Mouse (Mus musculus) midbrain, embryonic 15.5 days (tissue): Measurements from ENCODE around the gene L1cam. TPM values are rescaled to one million over a fixed set of nuclear protein-coding genes. Genes with fewer than 3 reads are reported as not detected.

Source experiments
- ATAC-seq: fragments of 200-750 bp; cut with Nextera tagmentation; replicated peaks from 2 replicates; pipeline ENCODE4 v1.8.0; 2017; ENCODE audit warnings: moderate TSS enrichment
- H3K27ac ChIP-seq: fragments of 300-500 bp; sonication (generic); 2 replicates; pipeline ENCODE4 v1.5.1; 2015; ENCODE audit warnings: mild to moderate bottlenecking, inconsistent platforms
- H3K27me3 ChIP-seq: fragments of 300-500 bp; sonication (generic); replicated peaks from 2 replicates; pipeline ENCODE4 v1.6.1; 2015; ENCODE audit warnings: inconsistent platforms
- H3K36me3 ChIP-seq: fragments of 300-500 bp; sonication (generic); replicated peaks from 2 replicates; pipeline ENCODE4 v1.6.1; 2015; ENCODE audit warnings: inconsistent platforms
- H3K4me1 ChIP-seq: fragments of 300-500 bp; sonication (generic); 2 replicates; pipeline ENCODE4 v1.6.1; 2015; ENCODE audit warnings: inconsistent platforms
- H3K4me2 ChIP-seq: fragments of 300-500 bp; sonication (generic); 2 replicates; pipeline ENCODE4 v1.6.1; 2015; ENCODE audit warnings: inconsistent platforms, mild to moderate bottlenecking, moderate library complexity
- H3K4me3 ChIP-seq: fragments of 300-500 bp; sonication (generic); 2 replicates; pipeline ENCODE4 v1.5.1; 2015; ENCODE audit warnings: mild to moderate bottlenecking, inconsistent platforms
- H3K9ac ChIP-seq: fragments of 300-500 bp; sonication (generic); 2 replicates; pipeline ENCODE4 v1.6.1; 2015; ENCODE audit warnings: mild to moderate bottlenecking, inconsistent platforms
- H3K9me3 ChIP-seq: fragments of 300-500 bp; sonication (generic); 2 replicates; pipeline ENCODE4 v1.6.1; 2016; ENCODE audit warnings: inconsistent platforms
- WGBS: fragments of 180-500 bp; shearing (Covaris S2); methylation state at CpG from one replicate; pipeline ENCODE4 v1.1.7; 2015; ENCODE audit warnings: mixed read lengths; 5-methylcytosine and 5-hydroxymethylcytosine counted together
- polyA plus RNA-seq: library from polyadenylated mRNA; unstranded; fragments of >200 nt; fragmentation: Nextera tagmentation; extraction: Ambion mirVana; gene quantifications from 2 replicates; pipeline ENCODE4 v1.2.1, GENCODE M21; 2015

L1cam gene
- polyA plus RNA-seq, 1 experiment from 2014 or later, result 120 TPM

GRCm38 (mm10) chrX:73911588-73911987 is 15.7 kb upstream of the L1cam start:
- H3K9ac ChIP-seq, result no peak overlapping the region
- WGBS, result 77% methylated on average over 2 of the region's 2 CpGs
- H3K9me3 ChIP-seq, result no peaks in the 10 kb centered on the region
- H3K4me2 ChIP-seq, result no peak overlapping the region
- peaks cover 2% of the 10 kb centered on the region; the same call in 1 of the 2 replicates for H3K4me1 ChIP-seq
- no peak for ATAC-seq
- no peak overlapping the region for H3K4me3 ChIP-seq
- no peaks in the 10 kb centered on the region for H3K36me3 ChIP-seq
- H3K27ac ChIP-seq, result no peak overlapping the region
- no peaks in the 10 kb centered on the region for H3K27me3 ChIP-seq

GRCm38 (mm10) chrX:73911156-73911555 is 15.3 kb upstream of the L1cam start:
- Histone ChIP-seq H3K36me3 (no peaks in the 10 kb centered on the region), H3K9ac (no peak overlapping the region), H3K4me3 (no peak overlapping the region), H3K9me3 (no peaks in the 10 kb centered on the region), H3K4me1 (peaks cover 2% of the 10 kb centered on the region; the same call in 1 of the 2 replicates), H3K4me2 (0 out of 2 replicates have a peak overlapping the region, but pooled peaks have one; percentile 26), H3K27ac (no peak overlapping the region), H3K27me3 (no peaks in the 10 kb centered on the region)
- ATAC-seq, result no peak
- WGBS, result 31% methylated on average over 26 of the region's 26 CpGs

GRCm38 (mm10) chrX:73910451-73910850 is 14.5 kb upstream of the L1cam start:
- Histone ChIP-seq H3K4me2 (no peak overlapping the region), H3K4me1 (peaks cover 2% of the 10 kb centered on the region; the same call in 1 of the 2 replicates), H3K27me3 (no peaks in the 10 kb centered on the region), H3K36me3 (no peaks in the 10 kb centered on the region), H3K9ac (no peak overlapping the region), H3K27ac (no peak overlapping the region), H3K9me3 (no peaks in the 10 kb centered on the region), H3K4me3 (no peak overlapping the region)
- ATAC-seq, result no peak

GRCm38 (mm10) chrX:73910049-73910448 is 14.1 kb upstream of the L1cam start:
- H3K9ac ChIP-seq, result no peak overlapping the region
- 91% methylated on average over 1 of the region's 1 CpGs for WGBS
- no peak overlapping the region for H3K4me3 ChIP-seq
- no peaks in the 10 kb centered on the region for H3K27me3 ChIP-seq
- peaks cover 2% of the 10 kb centered on the region; the same call in 1 of the 2 replicates for H3K4me1 ChIP-seq
- no peaks in the 10 kb centered on the region for H3K36me3 ChIP-seq
- no peak overlapping the region for H3K27ac ChIP-seq
- no peak overlapping the region for H3K4me2 ChIP-seq
- no peak for ATAC-seq
- no peaks in the 10 kb centered on the region for H3K9me3 ChIP-seq

- WGBS, result 70% methylated on average over 3 of the region's 3 CpGs
- Histone ChIP-seq H3K9me3 (no peaks in the 10 kb centered on the region), H3K36me3 (no peaks in the 10 kb centered on the region), H3K27ac (no peak overlapping the region), H3K4me3 (no peak overlapping the region), H3K4me2 (no peak overlapping the region), H3K27me3 (no peaks in the 10 kb centered on the region), H3K4me1 (no peaks in the 10 kb centered on the region), H3K9ac (no peak overlapping the region)
- no peak for ATAC-seq
These were observed 2.1 kb upstream of the L1cam start for GRCm38 (mm10) chrX:73897959-73898358.

- Histone ChIP-seq H3K4me1 (no peaks in the 10 kb centered on the region), H3K36me3 (no peaks in the 10 kb centered on the region), H3K27ac (no peak overlapping the region), H3K27me3 (no peaks in the 10 kb centered on the region), H3K4me3 (no peak overlapping the region), H3K4me2 (no peak overlapping the region), H3K9me3 (no peaks in the 10 kb centered on the region), H3K9ac (no peak overlapping the region)
- no peak for ATAC-seq
- 93% methylated on average over 14 of the region's 14 CpGs for WGBS
These were observed 3.1 kb downstream of the L1cam start for GRCm38 (mm10) chrX:73892833-73893232.

- Histone ChIP-seq H3K27me3 (no peaks in the 10 kb centered on the region), H3K9me3 (no peaks in the 10 kb centered on the region), H3K4me1 (no peaks in the 10 kb centered on the region), H3K9ac (no peak within 1 kb of the TSS), H3K27ac (no peak within 1 kb of the TSS), H3K4me3 (no peak within 1 kb of the TSS), H3K4me2 (no peak within 1 kb of the TSS), H3K36me3 (no peaks in the 10 kb centered on the region)
- WGBS, result 87% methylated on average over 6 of the region's 6 CpGs
- no peak for ATAC-seq
These were observed 4.3 kb downstream of the L1cam start, which contains the start of gene Avpr2 for GRCm38 (mm10) chrX:73891551-73892152. Avpr2 (plus strand) TSS chrX:73892102.

- Histone ChIP-seq H3K36me3 (no peaks in the 10 kb centered on the region), H3K9me3 (no peaks in the 10 kb centered on the region), H3K4me2 (peak overlapping the region; percentile 57), H3K27ac (peak overlapping the region; percentile 81), H3K4me3 (peak overlapping the region; percentile 60), H3K27me3 (no peaks in the 10 kb centered on the region), H3K9ac (no peak overlapping the region; the same call in 1 of the 2 replicates), H3K4me1 (peaks cover 22% of the 10 kb centered on the region)
- peak; percentile 18 for ATAC-seq
- 20% methylated on average over 6 of the region's 6 CpGs for WGBS
These were observed 14.4 kb downstream of the L1cam start for GRCm38 (mm10) chrX:73881463-73881862.

GRCm38 (mm10) chrX:73881036-73881427 is 14.9 kb downstream of the L1cam start:
- Histone ChIP-seq H3K9ac (peak overlapping the region; percentile 68), H3K9me3 (no peaks in the 10 kb centered on the region), H3K27me3 (no peaks in the 10 kb centered on the region), H3K4me1 (peaks cover 25% of the 10 kb centered on the region), H3K4me3 (peak overlapping the region; percentile 60), H3K4me2 (peak overlapping the region; percentile 57), H3K27ac (peak overlapping the region; percentile 81), H3K36me3 (no peaks in the 10 kb centered on the region)
- peak; percentile 59 for ATAC-seq
- WGBS, result 24% methylated on average over 16 of the region's 16 CpGs

- Histone ChIP-seq H3K27me3 (no peaks in the 10 kb centered on the region), H3K9ac (peak overlapping the region; percentile 68), H3K27ac (peak overlapping the region; percentile 81), H3K4me1 (peaks cover 30% of the 10 kb centered on the region), H3K36me3 (no peaks in the 10 kb centered on the region), H3K4me2 (peak overlapping the region; percentile 57), H3K4me3 (peak overlapping the region; percentile 60), H3K9me3 (no peaks in the 10 kb centered on the region)
- peak; percentile 72 for ATAC-seq
- WGBS, result 29% methylated on average over 28 of the region's 48 CpGs
These were observed 15.5 kb downstream of the L1cam start for GRCm38 (mm10) chrX:73880194-73881035.

GRCm38 (mm10) chrX:73877014-73877413 is 18.9 kb downstream of the L1cam start:
- Histone ChIP-seq H3K9ac (no peak overlapping the region), H3K27ac (no peak overlapping the region), H3K27me3 (no peaks in the 10 kb centered on the region), H3K36me3 (no peaks in the 10 kb centered on the region), H3K9me3 (no peaks in the 10 kb centered on the region), H3K4me1 (peaks cover 32% of the 10 kb centered on the region), H3K4me2 (peak overlapping the region; percentile 38), H3K4me3 (no peak overlapping the region)
- no peak for ATAC-seq
- WGBS, result 94% methylated on average over 1 of the region's 1 CpGs

GRCm38 (mm10) chrX:73875881-73876280 is 20.0 kb downstream of the L1cam start:
- peak overlapping the region; percentile 38 for H3K4me2 ChIP-seq
- 67% methylated on average over 2 of the region's 2 CpGs for WGBS

More at GRCm38 (mm10) chrX:73875881-73876280, 20.0 kb downstream of the L1cam start:
- H3K4me3 ChIP-seq, result 0 out of 2 replicates have a peak overlapping the region, but pooled peaks have one; percentile 1
- no peaks in the 10 kb centered on the region for H3K9me3 ChIP-seq
- peaks cover 33% of the 10 kb centered on the region for H3K4me1 ChIP-seq
- H3K36me3 ChIP-seq, result no peaks in the 10 kb centered on the region
- H3K27me3 ChIP-seq, result no peaks in the 10 kb centered on the region
- H3K9ac ChIP-seq, result no peak overlapping the region
- H3K27ac ChIP-seq, result no peak overlapping the region
- ATAC-seq, result no peak
